Comparison of ENCODE assay signal across 23 mouse cellular contexts in genomic region chr6:65613924-65614585, GRCm38 (mm10). TPM values are rescaled to one million over a fixed set of nuclear protein-coding genes. Genes with fewer than 3 reads are reported as not detected.
A peak's percentile ranks its signal among the peaks of the same experiment; 100 is the strongest.
DNase-seq lines count a peak whose midpoint lies in the region; ATAC-seq lines count a peak whose summit lies in the region.
"Had no signal": no experiment of that assay in that cellular context is flagged by ENCODE, and none has a peak within 500 bp of the region (broad histone marks: within the 10 kb centered on the region; RNA-seq: fewer than 3 reads in every experiment).

No protein-coding gene starts in this region.

- H3K27me3 ChIP-seq in neural tube, embryonic 15.5 days (replicated peaks) = no peaks in the 10 kb centered on the region
- H3K27me3 ChIP-seq: forebrain, embryonic 13.5 days; intestine, embryonic 15.5 days had no signal

- no peak overlapping the region for H3K9ac ChIP-seq in neural tube, embryonic 15.5 days (replicated peaks)
- H3K9ac ChIP-seq: forebrain, embryonic 13.5 days; forebrain, postnatal 0 days; hindbrain, embryonic 14.5 days; intestine, embryonic 15.5 days had no signal

- DNase-seq in cerebellum, postnatal 10 days = peak; percentile 19 to 34
- no peak for DNase-seq in cerebellum, postnatal 36 days
- DNase-seq in kidney, adult 9 months = peak; percentile 1
- no peak for DNase-seq in kidney, adult 18-20 months
- no peak for DNase-seq in c-Kit-positive CD71-positive TER-119-positive erythroid progenitor cells, embryonic 14.5 days (ENCODE audit: low spot score)
- DNase-seq: adrenal gland, postnatal 25 days; B cell, adult 2 months; cerebellum, adult 11-12 months; cerebellum, adult 9-11 months; forebrain, postnatal 0 days; gastrocnemius, postnatal 14 days; heart, adult 18-20 months; heart, postnatal 10 days had no signal

- H3K27ac ChIP-seq in neural tube, embryonic 15.5 days (replicated peaks) = no peak overlapping the region
- H3K27ac ChIP-seq: embryonic facial prominence, embryonic 10.5 days; forebrain, embryonic 13.5 days; heart, embryonic 10.5 days; hindbrain, embryonic 10.5 days; hindbrain, embryonic 14.5 days; intestine, embryonic 15.5 days had no signal

- no peaks in the 10 kb centered on the region for H3K9me3 ChIP-seq in neural tube, embryonic 15.5 days (replicated peaks)
- H3K9me3 ChIP-seq: embryonic facial prominence, embryonic 10.5 days; forebrain, embryonic 13.5 days; heart, embryonic 10.5 days; hindbrain, embryonic 10.5 days; intestine, embryonic 15.5 days had no signal

- H3K4me2 ChIP-seq in neural tube, embryonic 15.5 days = no peak overlapping the region
- H3K4me2 ChIP-seq: forebrain, embryonic 13.5 days; hindbrain, embryonic 14.5 days; intestine, embryonic 15.5 days had no signal

- ATAC-seq in megakaryocyte, adult 5-6 weeks (ENCODE audit: poor library complexity, severe bottlenecking) = peak; percentile 69
- no peak for ATAC-seq in neural tube, embryonic 15.5 days (ENCODE audit: low FRiP score)
- ATAC-seq: CD4-positive, CD25-positive, alpha-beta regulatory T cell, adult 4 months; forebrain, embryonic 13.5 days; forebrain, postnatal 0 days; intestine, embryonic 15.5 days had no signal

- H3K4me3 ChIP-seq in neural tube, embryonic 15.5 days (replicated peaks) = no peak overlapping the region
- H3K4me3 ChIP-seq: embryonic facial prominence, embryonic 10.5 days; forebrain, embryonic 13.5 days; heart, embryonic 10.5 days; hindbrain, embryonic 10.5 days; intestine, embryonic 15.5 days had no signal

- H3K4me1 ChIP-seq in neural tube, embryonic 15.5 days = no peaks in the 10 kb centered on the region
- H3K4me1 ChIP-seq: embryonic facial prominence, embryonic 10.5 days; forebrain, embryonic 13.5 days; hindbrain, embryonic 10.5 days; intestine, embryonic 15.5 days had no signal

- no peaks in the 10 kb centered on the region for H3K36me3 ChIP-seq in neural tube, embryonic 15.5 days
- H3K36me3 ChIP-seq: embryonic facial prominence, embryonic 10.5 days; heart, embryonic 10.5 days; hindbrain, embryonic 10.5 days; intestine, embryonic 15.5 days had no signal

RNA-seq across cellular contexts. Expression of gene Ndnf, which starts 57.3 kb away (rescaled TPM):
- total RNA-seq in megakaryocyte, adult 5-6 weeks (2015) = 0.40 and 0.80 TPM in 2 replicates
- total RNA-seq in megakaryocyte, adult 5-6 weeks (2017) = 0.18 and 2.0 TPM in 2 replicates
- polyA plus RNA-seq in neural tube, embryonic 15.5 days (2015; fragmentation: Nextera tagmentation; extraction: Ambion mirVana) = 10.4 and 11.2 TPM in 2 replicates
- total RNA-seq: MEL had no signal

Comparison
In these comparisons a context has a peak if more than half of its experiments do, and no peak if none do; other contexts are left out.
1. DNase-seq: peak in cerebellum, postnatal 10 days (2 of 2) and kidney, adult 9 months (single experiment); none in cerebellum, postnatal 36 days (0 of 2), kidney, adult 18-20 months (single experiment) and c-Kit-positive CD71-positive TER-119-positive erythroid progenitor cells, embryonic 14.5 days (single experiment).